Mouse (Mus musculus) lung, embryonic 16.5 days (tissue): ENCODE results near the gene Scpep1. TPM values are rescaled to one million over a fixed set of nuclear protein-coding genes. Genes with fewer than 3 reads are reported as not detected.
"Not testable (repeated sequence)": the region's sequence is repeated elsewhere in the genome, so short reads cannot be mapped to it uniquely, and the experiment has no call there.

Experiments
- ATAC-seq: fragments of 200-750 bp; cut with Nextera tagmentation; 2 replicates; pipeline ENCODE4 v1.8.0; 2017; ENCODE audit warnings: low read depth, mild to moderate bottlenecking, moderate library complexity
- H3K27ac ChIP-seq: fragments of 300-500 bp; sonication (generic); 2 replicates; pipeline ENCODE4 v1.5.1; 2014; ENCODE audit warnings: mild to moderate bottlenecking, control low read depth, low read length
- H3K27me3 ChIP-seq: fragments of 300-500 bp; sonication (generic); 2 replicates; pipeline ENCODE4 v1.6.1; 2014; ENCODE audit warnings: low read depth, low read length, mixed read lengths; ENCODE audit not compliant: control insufficient read depth, insufficient read depth
- H3K36me3 ChIP-seq: fragments of 300-500 bp; sonication (generic); 2 replicates; pipeline ENCODE4 v1.6.1; 2014; ENCODE audit warnings: low read length; ENCODE audit not compliant: control insufficient read depth, insufficient read depth
- H3K4me1 ChIP-seq: fragments of 300-500 bp; sonication (generic); replicated peaks from 2 replicates; pipeline ENCODE4 v1.6.1; 2014; ENCODE audit warnings: low read length, mixed read lengths; ENCODE audit not compliant: control insufficient read depth, insufficient read depth
- H3K4me2 ChIP-seq: fragments of 300-500 bp; sonication (generic); 2 replicates; pipeline ENCODE4 v1.6.1; 2014; ENCODE audit warnings: low read depth, low read length, control low read depth
- H3K4me3 ChIP-seq: fragments of 300-500 bp; sonication (generic); 2 replicates; pipeline ENCODE4 v1.5.1; 2014; ENCODE audit warnings: mild to moderate bottlenecking, low read length, control low read depth
- H3K9ac ChIP-seq: fragments of 300-500 bp; sonication (generic); 2 replicates; pipeline ENCODE4 v1.6.1; 2014; ENCODE audit warnings: low read length, control low read depth
- H3K9me3 ChIP-seq: fragments of 300-500 bp; sonication (generic); 2 replicates; pipeline ENCODE4 v1.6.1; 2016; ENCODE audit warnings: low read length; ENCODE audit not compliant: control insufficient read depth
- WGBS: fragments of 180-500 bp; shearing (Covaris S2); extraction: QIAGEN DNeasy Blood & Tissue Kit; methylation state at CpG from one replicate; pipeline ENCODE4 v1.1.7; 2014; 5-methylcytosine and 5-hydroxymethylcytosine counted together
- polyA plus RNA-seq: library from polyadenylated mRNA; unstranded; fragments of >200 nt; fragmentation: Nextera tagmentation; extraction: Ambion mirVana; gene quantifications from 2 replicates; pipeline ENCODE4 v1.2.1, GENCODE M21; 2015

Gene Scpep1
- polyA plus RNA-seq, 1 experiment from 2014 or later: 90.8 TPM

DNA sequence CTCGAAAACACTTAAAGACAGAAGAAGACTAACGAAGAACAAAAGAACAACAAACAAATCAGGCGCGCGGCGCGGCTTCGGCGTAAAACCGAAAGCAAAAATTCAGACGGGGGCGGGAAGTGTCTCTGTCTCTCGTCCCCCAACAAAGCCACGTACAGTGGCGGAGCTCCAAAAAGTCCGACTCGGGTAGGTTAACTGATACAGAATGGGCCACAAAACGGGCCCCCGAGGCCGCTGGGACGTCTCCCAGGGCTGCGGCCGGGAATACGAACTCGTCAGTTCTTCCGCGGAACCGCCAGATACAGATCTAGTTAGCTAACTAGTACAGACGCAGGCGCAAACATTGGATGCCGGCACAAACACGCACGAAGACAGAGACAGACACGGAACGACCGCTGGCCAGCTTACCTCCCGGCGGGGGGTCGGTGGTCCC, 59.4 kb downstream of the Scpep1 start:
- peak overlapping the region; percentile 37; the same call in 1 of the 2 replicates for H3K4me2 ChIP-seq
- not testable (repeated sequence) for ATAC-seq, H3K9ac ChIP-seq, H3K36me3 ChIP-seq, H3K4me1 ChIP-seq, H3K27ac ChIP-seq, H3K27me3 ChIP-seq, H3K9me3 ChIP-seq
- WGBS: 37% methylated on average over 22 of the region's 39 CpGs
- H3K4me3 ChIP-seq: peak overlapping the region; percentile 39

DNA sequence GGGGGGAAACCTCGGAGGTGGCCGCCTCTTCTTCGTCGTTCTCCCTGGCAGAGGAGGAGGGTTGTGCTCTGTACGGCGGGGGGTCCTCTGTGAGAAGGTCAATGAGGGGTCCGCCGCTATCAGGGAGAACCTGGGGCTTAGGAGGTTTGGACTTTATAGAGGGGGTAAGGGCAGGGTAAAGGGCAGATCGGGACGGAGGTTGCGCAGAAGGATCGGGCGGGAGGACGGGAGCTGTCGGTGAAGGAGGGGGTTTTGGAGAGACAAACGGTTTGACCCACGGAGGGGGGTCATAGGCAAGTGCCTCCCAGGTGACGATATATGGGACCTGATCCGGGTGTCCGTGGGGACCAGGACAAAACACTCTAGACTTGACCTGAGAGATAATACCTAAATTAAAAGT, 60.0 kb downstream of the Scpep1 start:
- not testable (repeated sequence) for H3K9ac ChIP-seq, H3K36me3 ChIP-seq, H3K9me3 ChIP-seq, H3K27me3 ChIP-seq, ATAC-seq, H3K4me1 ChIP-seq, H3K27ac ChIP-seq
- Histone ChIP-seq H3K4me3 (peak overlapping the region; percentile 39), H3K4me2 (peak overlapping the region; percentile 22; the same call in 1 of the 2 replicates)
- 33% methylated on average over 10 of the region's 20 CpGs for WGBS

DNA sequence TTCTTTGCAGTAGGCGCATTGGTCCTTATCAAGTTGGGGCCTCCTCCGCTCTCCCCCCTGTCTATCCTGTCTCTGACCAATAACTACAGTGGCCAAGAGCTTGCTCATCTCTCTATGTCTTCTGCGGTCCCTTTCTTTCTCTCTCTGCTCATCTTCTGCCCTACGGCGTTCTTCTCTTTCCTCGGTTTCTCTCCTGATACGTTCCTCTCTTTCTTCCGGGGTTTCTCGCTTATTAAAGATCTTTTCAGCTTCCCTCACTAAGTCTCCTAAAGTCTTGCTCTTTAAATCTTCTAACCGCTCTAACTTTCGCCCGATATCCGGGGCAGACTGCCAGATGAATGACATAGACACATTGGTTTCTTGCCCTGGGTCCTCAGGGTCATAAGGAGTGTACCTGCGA, 61.0 kb downstream of the Scpep1 start:
- not testable (repeated sequence) for H3K27me3 ChIP-seq, H3K4me2 ChIP-seq, H3K9ac ChIP-seq, ATAC-seq, H3K9me3 ChIP-seq, H3K27ac ChIP-seq, H3K4me3 ChIP-seq, H3K36me3 ChIP-seq, H3K4me1 ChIP-seq
- WGBS: 92% methylated on average over 11 of the region's 14 CpGs

DNA sequence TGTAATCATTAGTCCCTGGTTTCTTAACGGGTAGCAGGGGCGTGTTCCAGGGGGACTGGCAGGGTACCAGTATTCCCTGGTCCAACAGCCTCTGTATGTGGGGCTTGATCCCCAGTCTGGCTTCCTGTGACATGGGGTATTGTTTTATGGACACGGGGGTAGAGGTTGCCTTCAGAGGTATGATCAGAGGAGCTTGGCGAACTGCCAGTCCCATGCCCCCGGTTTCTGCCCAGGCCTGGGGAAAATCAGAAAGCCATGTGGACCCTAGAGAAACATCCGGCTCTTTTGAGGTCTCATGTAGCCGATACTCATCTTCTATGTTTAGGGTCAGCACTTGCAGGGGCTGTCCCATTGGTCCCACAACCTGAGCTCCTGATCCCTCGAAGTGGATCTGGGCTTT, 61.8 kb downstream of the Scpep1 start:
- not testable (repeated sequence) for H3K27ac ChIP-seq, H3K4me2 ChIP-seq, H3K27me3 ChIP-seq, H3K9ac ChIP-seq, H3K4me3 ChIP-seq, H3K9me3 ChIP-seq, H3K4me1 ChIP-seq, ATAC-seq, H3K36me3 ChIP-seq
- WGBS: 86% methylated on average over 2 of the region's 8 CpGs

DNA sequence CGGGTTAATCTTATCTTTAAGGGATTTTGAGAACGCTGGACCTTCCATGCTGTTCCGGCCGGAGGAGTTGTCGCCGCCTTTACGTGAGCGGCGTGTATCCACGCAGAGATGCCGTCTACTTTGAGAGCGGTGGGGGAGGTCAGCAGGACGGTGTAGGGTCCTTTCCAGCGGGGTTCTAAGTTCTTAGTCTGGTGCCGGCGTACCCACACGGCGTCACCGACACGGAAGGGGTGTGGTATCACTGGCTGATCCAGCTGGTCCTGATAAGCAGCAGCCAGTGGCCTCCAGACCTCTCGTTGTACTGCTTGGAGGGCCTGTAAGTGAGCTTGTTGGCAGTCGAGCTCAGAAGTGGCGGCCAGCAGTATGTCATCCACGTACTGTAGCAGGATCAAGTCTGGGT, 62.5 kb downstream of the Scpep1 start:
- not testable (repeated sequence) for H3K36me3 ChIP-seq, H3K9me3 ChIP-seq, H3K9ac ChIP-seq, ATAC-seq, H3K4me2 ChIP-seq, H3K27ac ChIP-seq, H3K4me3 ChIP-seq, H3K27me3 ChIP-seq, H3K4me1 ChIP-seq
- WGBS: 90% methylated on average over 20 of the region's 24 CpGs

DNA sequence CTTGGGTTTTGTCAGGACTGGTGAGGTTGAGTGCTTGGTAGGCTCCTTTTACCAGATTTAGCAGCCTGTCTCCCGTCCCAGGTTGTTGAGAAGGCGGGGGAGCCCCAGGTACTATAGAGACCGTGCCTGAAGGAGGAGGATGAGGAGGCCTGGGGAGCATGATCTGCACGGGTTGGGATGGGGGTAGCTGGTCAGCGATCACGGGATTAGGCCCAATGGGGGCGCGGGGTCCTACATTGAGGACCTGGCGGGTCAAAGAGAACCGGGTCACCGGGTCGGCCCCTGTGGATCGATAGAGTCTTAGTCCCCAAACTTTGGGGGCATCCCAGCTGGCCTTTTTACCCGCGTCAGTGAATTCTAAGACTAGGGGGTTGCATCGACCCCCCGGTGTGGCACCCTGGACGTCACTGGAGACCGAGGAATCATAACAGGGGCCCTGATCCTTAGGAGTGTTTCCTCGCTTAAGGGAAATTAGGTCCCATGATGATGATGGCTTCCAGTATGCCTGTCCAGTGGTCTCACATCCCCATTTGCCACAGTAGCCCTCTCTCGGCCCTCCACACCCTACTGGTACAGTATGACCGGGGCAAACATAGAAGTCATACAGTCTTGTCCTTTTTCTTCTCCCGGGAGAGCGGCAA, 63.2 kb downstream of the Scpep1 start:
- H3K27ac ChIP-seq, H3K9ac ChIP-seq, H3K9me3 ChIP-seq, H3K27me3 ChIP-seq, H3K4me3 ChIP-seq, ATAC-seq, H3K4me1 ChIP-seq, H3K4me2 ChIP-seq, H3K36me3 ChIP-seq: not testable (repeated sequence)
- WGBS: 93% methylated on average over 18 of the region's 24 CpGs

DNA sequence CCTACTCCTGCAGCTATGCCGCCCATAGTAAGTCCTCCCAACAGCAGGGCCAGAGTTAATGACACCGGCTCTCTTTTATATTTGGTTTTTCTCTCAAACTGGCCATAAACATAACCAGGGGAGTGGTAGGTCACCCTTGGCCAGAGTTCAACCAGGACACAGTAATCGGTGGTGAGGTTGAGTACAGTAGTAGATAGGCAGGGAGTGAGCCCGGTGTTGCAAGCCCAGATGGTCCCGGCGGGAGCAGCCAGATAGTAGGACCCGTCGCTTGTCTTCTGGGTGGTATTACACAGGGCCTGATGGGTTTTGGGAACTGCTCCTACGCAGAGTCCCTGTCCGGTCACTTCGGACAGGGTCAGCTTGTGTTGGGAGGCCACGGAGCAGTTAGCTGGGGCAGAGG, 63.8 kb downstream of the Scpep1 start:
- not testable (repeated sequence) for H3K27ac ChIP-seq, ATAC-seq, H3K4me3 ChIP-seq, H3K9me3 ChIP-seq, H3K9ac ChIP-seq, H3K27me3 ChIP-seq, H3K36me3 ChIP-seq, H3K4me2 ChIP-seq, H3K4me1 ChIP-seq
- 96% methylated on average over 8 of the region's 12 CpGs for WGBS

DNA sequence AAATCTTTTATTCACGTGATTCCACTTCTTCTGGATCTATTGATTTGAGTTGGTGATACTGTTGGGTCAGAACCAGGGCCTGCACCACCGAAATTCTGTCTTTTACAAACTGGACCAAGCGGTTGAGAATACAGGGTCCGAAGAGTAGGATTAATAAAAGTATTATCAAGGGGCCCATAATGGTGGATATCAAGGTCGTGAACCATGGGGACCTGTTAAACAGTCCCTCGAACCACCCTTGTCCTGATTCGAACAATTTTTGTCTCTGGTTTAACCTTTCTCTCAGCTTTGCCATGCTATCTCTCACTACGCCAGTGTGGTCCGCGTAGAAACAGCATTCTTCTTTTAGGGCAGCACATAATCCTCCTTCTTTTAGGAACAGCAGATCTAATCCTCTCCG, 64.4 kb downstream of the Scpep1 start:
- H3K27me3 ChIP-seq, H3K9ac ChIP-seq, H3K4me2 ChIP-seq, H3K27ac ChIP-seq, H3K9me3 ChIP-seq, H3K4me1 ChIP-seq, H3K36me3 ChIP-seq, H3K4me3 ChIP-seq, ATAC-seq: not testable (repeated sequence)
- 95% methylated on average over 6 of the region's 11 CpGs for WGBS

DNA sequence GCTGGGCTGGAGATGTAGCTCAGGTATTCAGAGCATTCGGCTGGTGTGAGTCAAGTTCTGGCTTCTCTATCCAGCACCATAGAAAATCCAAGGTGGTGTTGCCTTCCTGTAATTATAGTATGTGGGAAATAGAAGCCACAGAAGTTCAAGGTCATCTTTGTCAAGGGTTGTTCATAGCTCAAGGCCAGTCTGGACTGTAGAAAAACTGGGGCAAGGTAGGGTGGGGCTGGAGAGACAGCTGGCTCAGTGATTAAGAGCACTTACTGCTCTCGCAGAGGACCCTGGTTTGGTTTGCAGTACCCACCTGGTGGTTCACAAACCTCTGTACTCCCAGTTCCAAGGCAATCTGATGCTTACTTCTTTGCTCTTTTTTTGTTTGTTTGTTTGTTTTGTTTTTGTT, 66.3 kb downstream of the Scpep1 start:
- H3K4me3 ChIP-seq: no peak overlapping the region
- no peaks in the 10 kb centered on the region for H3K36me3 ChIP-seq
- H3K9ac ChIP-seq: no peak overlapping the region
- no peaks in the 10 kb centered on the region for H3K27me3 ChIP-seq
- H3K27ac ChIP-seq: no peak overlapping the region
- no peaks in the 10 kb centered on the region for H3K4me1 ChIP-seq
- 75% methylated on average over 2 of the region's 2 CpGs for WGBS
- no peaks in the 10 kb centered on the region for H3K9me3 ChIP-seq
- ATAC-seq: no peak
- H3K4me2 ChIP-seq: no peak overlapping the region
